Mouse (Mus musculus) hindbrain, embryonic 12.5 days (tissue): ENCODE measurements around the gene Nipsnap1. TPM values are rescaled to one million over a fixed set of nuclear protein-coding genes. Genes with fewer than 3 reads are reported as not detected.

Experiments
- ATAC-seq: fragments of 200-750 bp; cut with Nextera tagmentation; 2 replicates; pipeline ENCODE4 v1.8.0; 2017; ENCODE audit warnings: moderate TSS enrichment; ENCODE audit not compliant: low FRiP score
- H3K27ac ChIP-seq: fragments of 300-500 bp; sonication (generic); 2 replicates; pipeline ENCODE4 v1.5.1; 2016; ENCODE audit warnings: mild to moderate bottlenecking
- H3K27me3 ChIP-seq: fragments of 300-500 bp; sonication (generic); 2 replicates; pipeline ENCODE4 v1.6.1; 2016; ENCODE audit warnings: mild to moderate bottlenecking
- H3K36me3 ChIP-seq: fragments of 300-500 bp; sonication (generic); 2 replicates; pipeline ENCODE4 v1.6.1; 2016; ENCODE audit warnings: mild to moderate bottlenecking
- H3K4me1 ChIP-seq: fragments of 300-500 bp; sonication (generic); 2 replicates; pipeline ENCODE4 v1.6.1; 2016
- H3K4me2 ChIP-seq: fragments of 300-500 bp; sonication (generic); replicated peaks from 2 replicates; pipeline ENCODE4 v1.6.1; 2016; ENCODE audit warnings: mild to moderate bottlenecking
- H3K4me3 ChIP-seq: fragments of 300-500 bp; sonication (generic); 2 replicates; pipeline ENCODE4 v1.5.1; 2016; ENCODE audit warnings: mild to moderate bottlenecking
- H3K9ac ChIP-seq: fragments of 300-500 bp; sonication (generic); 2 replicates; pipeline ENCODE4 v1.6.1; 2016; ENCODE audit warnings: mild to moderate bottlenecking, moderate library complexity
- H3K9me3 ChIP-seq: fragments of 300-500 bp; sonication (generic); replicated peaks from 2 replicates; pipeline ENCODE4 v1.6.1; 2016; ENCODE audit warnings: mild to moderate bottlenecking
- WGBS: fragments of 180-500 bp; shearing (Covaris S2); methylation state at CpG from one replicate; pipeline ENCODE4 v1.1.7; 2016; 5-methylcytosine and 5-hydroxymethylcytosine counted together
- polyA plus RNA-seq: library from polyadenylated mRNA; unstranded; fragments of >200 nt; fragmentation: Nextera tagmentation; extraction: Ambion mirVana; gene quantifications from 2 replicates; pipeline ENCODE4 v1.2.1, GENCODE M21; 2016

Gene Nipsnap1
- polyA plus RNA-seq, 1 experiment from 2014 or later = 101 TPM

GRCm38 (mm10) chr11:4885385-4885903 is 11.7 kb downstream of the Nipsnap1 start:
- no peaks in the 10 kb centered on the region for H3K9me3 ChIP-seq
- WGBS = 88% methylated on average over 2 of the region's 2 CpGs
- no peak overlapping the region for H3K4me3 ChIP-seq
- no peak for ATAC-seq
- H3K27ac ChIP-seq = no peak overlapping the region
- peaks cover 49% of the 10 kb centered on the region for H3K36me3 ChIP-seq
- 0 out of 2 replicates have a peak, but pooled peaks cover 3% of the 10 kb centered on the region for H3K4me1 ChIP-seq
- no peak overlapping the region for H3K4me2 ChIP-seq
- H3K9ac ChIP-seq = no peak overlapping the region
- H3K27me3 ChIP-seq = no peaks in the 10 kb centered on the region

GRCm38 (mm10) chr11:4886987-4887386 is 13.2 kb downstream of the Nipsnap1 start:
- WGBS = 93% methylated on average over 3 of the region's 3 CpGs
- Histone ChIP-seq H3K9me3 (no peaks in the 10 kb centered on the region), H3K4me3 (no peak overlapping the region), H3K27ac (no peak overlapping the region), H3K36me3 (peaks cover 63% of the 10 kb centered on the region), H3K4me1 (0 out of 2 replicates have a peak, but pooled peaks cover 3% of the 10 kb centered on the region), H3K9ac (no peak overlapping the region), H3K4me2 (no peak overlapping the region), H3K27me3 (no peaks in the 10 kb centered on the region)
- no peak for ATAC-seq

GRCm38 (mm10) chr11:4894848-4895816 is 21.4 kb downstream of the Nipsnap1 start, which contains the start of gene Thoc5:
TSS of gene Thoc5 (plus strand) at chr11:4895320.
- Histone ChIP-seq H3K4me3 (peak within 1 kb of the TSS; percentile 85), H3K27me3 (no peaks in the 10 kb centered on the region), H3K4me1 (peaks cover 12% of the 10 kb centered on the region), H3K4me2 (peak within 1 kb of the TSS; percentile 84), H3K36me3 (peaks cover 43% of the 10 kb centered on the region), H3K9me3 (no peaks in the 10 kb centered on the region), H3K9ac (peak within 1 kb of the TSS; percentile 85), H3K27ac (peak within 1 kb of the TSS; percentile 83)
- WGBS = 3% methylated on average over 52 of the region's 52 CpGs
- peak; percentile 96 for ATAC-seq

- WGBS = 69% methylated on average over 5 of the region's 5 CpGs
- peaks cover 12% of the 10 kb centered on the region for H3K4me1 ChIP-seq
- peaks cover 58% of the 10 kb centered on the region for H3K36me3 ChIP-seq
- ATAC-seq = no peak
- no peak overlapping the region for H3K4me2 ChIP-seq
- no peak overlapping the region for H3K4me3 ChIP-seq
- no peaks in the 10 kb centered on the region for H3K27me3 ChIP-seq
- H3K9me3 ChIP-seq = no peaks in the 10 kb centered on the region
- no peak overlapping the region for H3K9ac ChIP-seq
- H3K27ac ChIP-seq = no peak overlapping the region
These were observed 26.7 kb downstream of the Nipsnap1 start for GRCm38 (mm10) chr11:4900437-4900836.

- no peak overlapping the region for H3K4me2 ChIP-seq
- peaks cover 69% of the 10 kb centered on the region for H3K36me3 ChIP-seq
- H3K27ac ChIP-seq = no peak overlapping the region
- no peak overlapping the region for H3K4me3 ChIP-seq
- H3K4me1 ChIP-seq = peaks cover under 1% of the 10 kb centered on the region; the same call in 1 of the 2 replicates
- no peak for ATAC-seq
- H3K27me3 ChIP-seq = no peaks in the 10 kb centered on the region
- no peak overlapping the region for H3K9ac ChIP-seq
- WGBS = 88% methylated on average over 6 of the region's 6 CpGs
- H3K9me3 ChIP-seq = no peaks in the 10 kb centered on the region
These were observed 28.2 kb downstream of the Nipsnap1 start for GRCm38 (mm10) chr11:4901956-4902355.

GRCm38 (mm10) chr11:4906231-4906630 is 32.5 kb downstream of the Nipsnap1 start:
- WGBS = 94% methylated on average over 6 of the region's 6 CpGs
- peaks cover 75% of the 10 kb centered on the region for H3K36me3 ChIP-seq
- no peak overlapping the region for H3K4me3 ChIP-seq

GRCm38 (mm10) chr11:4916068-4916467 is 42.3 kb downstream of the Nipsnap1 start:
- Histone ChIP-seq H3K27me3 (no peaks in the 10 kb centered on the region), H3K9me3 (no peaks in the 10 kb centered on the region), H3K4me2 (no peak overlapping the region), H3K36me3 (peaks cover 92% of the 10 kb centered on the region), H3K4me3 (no peak overlapping the region), H3K9ac (no peak overlapping the region), H3K27ac (no peak overlapping the region), H3K4me1 (no peaks in the 10 kb centered on the region)
- WGBS = 35% methylated on average over 1 of the region's 1 CpGs
- no peak for ATAC-seq

More at GRCm38 (mm10) chr11:4906231-4906630, 32.5 kb downstream of the Nipsnap1 start:
- Histone ChIP-seq H3K4me1 (no peaks in the 10 kb centered on the region), H3K27ac (no peak overlapping the region), H3K27me3 (no peaks in the 10 kb centered on the region), H3K4me2 (no peak overlapping the region), H3K9me3 (no peaks in the 10 kb centered on the region), H3K9ac (no peak overlapping the region)
- ATAC-seq = no peak

GRCm38 (mm10) chr11:4921281-4921680 is 47.5 kb downstream of the Nipsnap1 start:
- H3K4me3 ChIP-seq = no peak overlapping the region
- H3K27me3 ChIP-seq = no peaks in the 10 kb centered on the region
- H3K27ac ChIP-seq = no peak overlapping the region
- no peak for ATAC-seq
- no peak overlapping the region for H3K9ac ChIP-seq
- H3K4me1 ChIP-seq = no peaks in the 10 kb centered on the region
- H3K4me2 ChIP-seq = no peak overlapping the region
- H3K9me3 ChIP-seq = no peaks in the 10 kb centered on the region
- peaks cover 95% of the 10 kb centered on the region for H3K36me3 ChIP-seq
- 82% methylated on average over 2 of the region's 2 CpGs for WGBS

GRCm38 (mm10) chr11:4921751-4922150 is 48.0 kb downstream of the Nipsnap1 start:
- no peaks in the 10 kb centered on the region for H3K9me3 ChIP-seq
- no peak overlapping the region for H3K4me2 ChIP-seq
- H3K36me3 ChIP-seq = peaks cover 96% of the 10 kb centered on the region
- H3K4me1 ChIP-seq = no peaks in the 10 kb centered on the region
- H3K9ac ChIP-seq = no peak overlapping the region
- H3K4me3 ChIP-seq = no peak overlapping the region
- H3K27me3 ChIP-seq = no peaks in the 10 kb centered on the region
- no peak for ATAC-seq
- no peak overlapping the region for H3K27ac ChIP-seq
- WGBS = 91% methylated on average over 7 of the region's 7 CpGs

DNA sequence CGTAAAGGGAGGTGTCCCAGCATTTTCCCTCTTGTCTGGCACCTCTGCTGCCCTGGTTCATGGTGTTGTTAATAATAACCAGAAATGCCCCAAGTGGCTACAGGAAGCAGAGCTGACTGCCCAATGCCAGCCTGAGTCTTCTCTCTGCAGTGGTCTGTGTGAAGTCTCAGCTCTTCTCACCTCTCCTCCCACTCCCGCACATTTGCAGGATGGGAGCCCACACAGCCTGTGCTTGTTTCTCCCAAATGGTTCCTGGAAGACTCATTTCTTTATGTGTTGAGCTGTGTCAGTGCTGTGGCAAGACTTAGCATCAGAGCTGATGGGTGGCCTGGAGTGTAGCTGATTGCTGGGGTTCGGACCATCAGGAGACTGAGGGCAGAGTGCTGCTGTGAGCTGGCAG is 53.5 kb downstream of the Nipsnap1 start:
- Histone ChIP-seq H3K4me3 (no peak overlapping the region), H3K36me3 (peaks cover 86% of the 10 kb centered on the region), H3K9ac (no peak overlapping the region), H3K9me3 (no peaks in the 10 kb centered on the region), H3K27me3 (no peaks in the 10 kb centered on the region), H3K4me1 (no peaks in the 10 kb centered on the region), H3K4me2 (no peak overlapping the region), H3K27ac (no peak overlapping the region)
- 90% methylated on average over 3 of the region's 3 CpGs for WGBS
- no peak for ATAC-seq

GRCm38 (mm10) chr11:4931009-4931601 is 57.4 kb downstream of the Nipsnap1 start:
- Histone ChIP-seq H3K4me3 (no peak overlapping the region), H3K36me3 (peaks cover 54% of the 10 kb centered on the region), H3K27ac (no peak overlapping the region), H3K4me1 (no peaks in the 10 kb centered on the region), H3K4me2 (no peak overlapping the region), H3K27me3 (no peaks in the 10 kb centered on the region), H3K9ac (no peak overlapping the region), H3K9me3 (no peaks in the 10 kb centered on the region)
- 87% methylated on average over 1 of the region's 1 CpGs for WGBS
- no peak for ATAC-seq

- H3K9ac ChIP-seq = no peak overlapping the region
- no peak overlapping the region for H3K27ac ChIP-seq
- H3K4me2 ChIP-seq = no peak overlapping the region
- ATAC-seq = no peak
- 0 out of 2 replicates have a peak, but pooled peaks cover 10% of the 10 kb centered on the region for H3K36me3 ChIP-seq
- no peaks in the 10 kb centered on the region for H3K9me3 ChIP-seq
- 89% methylated on average over 5 of the region's 5 CpGs for WGBS
- no peak overlapping the region for H3K4me3 ChIP-seq
- H3K27me3 ChIP-seq = no peaks in the 10 kb centered on the region
- no peaks in the 10 kb centered on the region for H3K4me1 ChIP-seq
These were observed 62.5 kb downstream of the Nipsnap1 start for GRCm38 (mm10) chr11:4936243-4936642.
